In genomic region chr2:122304544-122304943, GRCm38 (mm10) we compare ENCODE assay signal across 27 mouse cellular contexts. TPM values are rescaled to one million over a fixed set of nuclear protein-coding genes. Genes with fewer than 3 reads are reported as not detected.
DNase-seq lines count a peak whose midpoint lies in the region; ATAC-seq and TF ChIP-seq lines count a peak whose summit lies in the region.
"Had no signal": no experiment of that assay in that cellular context is flagged by ENCODE, and none has a peak within 500 bp of the region (broad histone marks: within the 10 kb centered on the region; RNA-seq: fewer than 3 reads in every experiment).

No protein-coding gene starts in this region.

- H3K79me2 ChIP-seq in C2C12 (ENCODE audit: control insufficient read depth, insufficient read depth), result no peaks in the 10 kb centered on the region
- no peaks in the 10 kb centered on the region for H3K79me2 ChIP-seq in myocyte (ENCODE audit: control insufficient read depth, insufficient read depth)

- peak; percentile 39 for DNase-seq in 3134 (ENCODE audit: extremely low read depth, insufficient read length, low spot score)
- peak; percentile 24 for DNase-seq in 3T3-L1 (ENCODE audit: low read depth, low spot score)
- no peak for DNase-seq in layer of hippocampus, postnatal 14 days (ENCODE audit: low spot score in 2 of 2)
- no peak for DNase-seq in adrenal gland, postnatal 10 days
- DNase-seq: adrenal gland, adult 2 months; adrenal gland, adult 8-10 months; adrenal gland, postnatal 14 days; adrenal gland, postnatal 25 days; adrenal gland, postnatal 36 days; B cell, adult 2 months; cerebellum, adult 11 months; cerebellum, adult 11-12 months; cerebellum, adult 18-20 months; cerebellum, adult 2 months; cerebellum, adult 8-10 months; cerebellum, adult 9-10 months had no signal

- H3K27me3 ChIP-seq in C2C12 (ENCODE audit: control insufficient read depth, insufficient read depth, insufficient read length) (no peaks in the 10 kb centered on the region), myocyte (ENCODE audit: control insufficient read depth, insufficient read depth, insufficient read length) (no peaks in the 10 kb centered on the region)

- no peak for ATAC-seq in megakaryocyte progenitor cell, adult 5-6 weeks (replicated peaks; ENCODE audit: poor library complexity)
- ATAC-seq in erythroid progenitor cell, adult 5-6 weeks (replicated peaks; ENCODE audit: low FRiP score, poor library complexity, severe bottlenecking), result no peak
- ATAC-seq: activated CD4-positive, CD25-positive, alpha-beta regulatory T cell, adult 4 months; CD4-positive, CD25-positive, alpha-beta regulatory T cell, adult 4 months; Patski had no signal

- H3ac ChIP-seq in C2C12 (ENCODE audit: control insufficient read depth, insufficient read length, low read depth), result no peak overlapping the region
- no peak overlapping the region for H3ac ChIP-seq in myocyte (ENCODE audit: control insufficient read depth, insufficient read length)

- no peak for TF ChIP-seq POLR2A in myocyte (IDR thresholded peaks at IDR 0.05; ENCODE audit: insufficient read length, low read depth)

- H3K36me3 ChIP-seq in C2C12 (ENCODE audit: control insufficient read depth, insufficient read depth), result no peaks in the 10 kb centered on the region
- no peaks in the 10 kb centered on the region for H3K36me3 ChIP-seq in myocyte (ENCODE audit: control insufficient read depth, insufficient read depth)
- H3K36me3 ChIP-seq: G1E had no signal

- H3K79me3 ChIP-seq in C2C12 (ENCODE audit: low read depth), result no peaks in the 10 kb centered on the region

- H3K4me3 ChIP-seq in C2C12 (ENCODE audit: insufficient read depth, poor library complexity, severe bottlenecking) (no peak overlapping the region), myocyte (no peak overlapping the region)

- TF ChIP-seq CTCF in C2C12 (IDR thresholded peaks at IDR 0.05; ENCODE audit: control insufficient read depth, insufficient read depth, insufficient read length), result no peak

- peak overlapping the region; percentile 93 for H3K4me2 ChIP-seq in myocyte (ENCODE audit: low read depth)

TF ChIP-seq in C2C12, 6 proteins besides CTCF, POLR2A, EP300 and RAD21:
- TF ChIP-seq MYOD1 (IDR thresholded peaks at IDR 0.05; ENCODE audit: control insufficient read depth, insufficient read length, low read depth) (peak; percentile 15), MYOG (IDR thresholded peaks at IDR 0.05; ENCODE audit: control insufficient read depth, extremely low read depth, insufficient read length) (no peak)

TF ChIP-seq in myocyte, 11 proteins besides CTCF, POLR2A, EP300 and RAD21:
- no peak for TF ChIP-seq TCF3 (IDR thresholded peaks at IDR 0.05; ENCODE audit: insufficient read length, low read depth)
- no peak for TF ChIP-seq E2F4 (IDR thresholded peaks at IDR 0.05; ENCODE audit: insufficient read depth)
- peak in 2 of 3 experiments; percentile 68 to 79 for TF ChIP-seq MYOD1 (IDR thresholded peaks at IDR 0.05; ENCODE audit: control insufficient read depth in 1 of 3, insufficient read length in 2 of 3, low read depth in 2 of 3)
- no peak for TF ChIP-seq POLR2AphosphoS2 (IDR thresholded peaks at IDR 0.05; ENCODE audit: insufficient read length, low read depth)
- TF ChIP-seq SRF (IDR thresholded peaks at IDR 0.05; ENCODE audit: control insufficient read depth, insufficient read length, low read depth), result no peak
- TF ChIP-seq REST (IDR thresholded peaks at IDR 0.05; ENCODE audit: insufficient read depth, insufficient read length), result no peak
- TF ChIP-seq USF1 (IDR thresholded peaks at IDR 0.05; ENCODE audit: low read depth), result no peak
- TF ChIP-seq CEBPB (IDR thresholded peaks at IDR 0.05; ENCODE audit: insufficient read depth, poor library complexity, severe bottlenecking), result no peak
- TF ChIP-seq TCF12 (IDR thresholded peaks at IDR 0.05; ENCODE audit: insufficient read depth, poor library complexity, severe bottlenecking), result no peak
- no peak for TF ChIP-seq MAX (IDR thresholded peaks at IDR 0.05; ENCODE audit: low read depth)
- peak in 2 of 3 experiments; percentile 46 to 78 for TF ChIP-seq MYOG (IDR thresholded peaks at IDR 0.05; ENCODE audit: control insufficient read depth in 1 of 3, insufficient read depth in 1 of 3, insufficient read length in 2 of 3, low read depth in 2 of 3)

RNA-seq across cellular contexts. Expression of gene Duoxa2, which starts 5.8 kb away (rescaled TPM):
- polyA plus RNA-seq in C2C12 (2012; fragmentation: generic; extraction: Trizol) (not detected), myocyte (2012; fragmentation: generic; extraction: Trizol) (not detected)
- not detected in 2 replicates for total RNA-seq in megakaryocyte progenitor cell, adult 5-6 weeks (2015)
- not detected in 2 replicates for total RNA-seq in megakaryocyte progenitor cell, adult 5-6 weeks (2017)
- total RNA-seq in layer of hippocampus, postnatal 14 days (2021), result not detected
- total RNA-seq in erythroid progenitor cell, adult 5-6 weeks (2015; ENCODE audit: low replicate concordance), result not detected in 2 replicates
- total RNA-seq in erythroid progenitor cell, adult 5-6 weeks (2017; ENCODE audit: low replicate concordance), result not detected in 2 replicates
- total RNA-seq in adrenal gland, postnatal 10 days (2021), result not detected
- total RNA-seq: adrenal gland, adult 18-20 months; adrenal gland, adult 2 months; adrenal gland, adult 8-10 months; adrenal gland, postnatal 14 days; adrenal gland, postnatal 25 days; adrenal gland, postnatal 36 days; CH12.LX; MEL had no signal
- polyA plus RNA-seq: activated CD4-positive, CD25-positive, alpha-beta regulatory T cell, adult 4 months; adrenal gland, adult 2 months; CD4-positive, CD25-positive, alpha-beta regulatory T cell, adult 4 months; cerebellum, adult 2 months; G1E; Patski had no signal

RNA-seq across cellular contexts. Expression of gene Duox2, which starts 6.3 kb away (rescaled TPM):
- polyA plus RNA-seq in C2C12 (2012; fragmentation: generic; extraction: Trizol) (0.20 TPM), myocyte (2012; fragmentation: generic; extraction: Trizol) (0.12 TPM)
- total RNA-seq in megakaryocyte progenitor cell, adult 5-6 weeks (2015), result not detected in 2 replicates
- total RNA-seq in megakaryocyte progenitor cell, adult 5-6 weeks (2017), result not detected in 2 replicates
- total RNA-seq in layer of hippocampus, postnatal 14 days (2021), result under 1 TPM in 1 of 2 experiments, not detected in 1; 0.09 TPM
- not detected in 2 replicates for total RNA-seq in erythroid progenitor cell, adult 5-6 weeks (2015; ENCODE audit: low replicate concordance)
- not detected in 2 replicates for total RNA-seq in erythroid progenitor cell, adult 5-6 weeks (2017; ENCODE audit: low replicate concordance)
- under 1 TPM; 0.15 to 0.33 TPM for total RNA-seq in adrenal gland, postnatal 10 days (2021)
- total RNA-seq: adrenal gland, adult 8-10 months; adrenal gland, postnatal 25 days; CH12.LX; MEL had no signal
- polyA plus RNA-seq: activated CD4-positive, CD25-positive, alpha-beta regulatory T cell, adult 4 months; CD4-positive, CD25-positive, alpha-beta regulatory T cell, adult 4 months; G1E had no signal

RNA-seq across cellular contexts. Expression of gene Duoxa1, which starts 9.0 kb away (rescaled TPM):
- polyA plus RNA-seq in C2C12 (2012; fragmentation: generic; extraction: Trizol) (7.9 TPM), myocyte (2012; fragmentation: generic; extraction: Trizol) (2.6 TPM)
- not detected in 2 replicates for total RNA-seq in megakaryocyte progenitor cell, adult 5-6 weeks (2015)
- not detected in 2 replicates for total RNA-seq in megakaryocyte progenitor cell, adult 5-6 weeks (2017)
- not detected for total RNA-seq in layer of hippocampus, postnatal 14 days (2021)
- total RNA-seq in erythroid progenitor cell, adult 5-6 weeks (2015; ENCODE audit: low replicate concordance), result not detected in 2 replicates
- total RNA-seq in erythroid progenitor cell, adult 5-6 weeks (2017; ENCODE audit: low replicate concordance), result not detected in 2 replicates
- total RNA-seq in adrenal gland, postnatal 10 days (2021), result under 1 TPM in 1 of 2 experiments, not detected in 1; 0.33 TPM
- total RNA-seq: adrenal gland, adult 18-20 months; adrenal gland, postnatal 25 days; adrenal gland, postnatal 36 days; CH12.LX; MEL had no signal
- polyA plus RNA-seq: CD4-positive, CD25-positive, alpha-beta regulatory T cell, adult 4 months; cerebellum, adult 2 months; G1E had no signal

RNA-seq across cellular contexts. Expression of gene Duox1, which starts 10.9 kb away (rescaled TPM):
- polyA plus RNA-seq in C2C12 (2012; fragmentation: generic; extraction: Trizol) (0.14 TPM), myocyte (2012; fragmentation: generic; extraction: Trizol) (0.10 TPM)
- total RNA-seq in megakaryocyte progenitor cell, adult 5-6 weeks (2015), result not detected in 2 replicates
- not detected in 2 replicates for total RNA-seq in megakaryocyte progenitor cell, adult 5-6 weeks (2017)
- not detected for total RNA-seq in layer of hippocampus, postnatal 14 days (2021)
- total RNA-seq in erythroid progenitor cell, adult 5-6 weeks (2015; ENCODE audit: low replicate concordance), result not detected in 2 replicates
- total RNA-seq in erythroid progenitor cell, adult 5-6 weeks (2017; ENCODE audit: low replicate concordance), result not detected in 2 replicates
- total RNA-seq in adrenal gland, postnatal 10 days (2021), result not detected
- total RNA-seq: adrenal gland, adult 2 months; adrenal gland, postnatal 14 days; adrenal gland, postnatal 25 days; CH12.LX; G1E; MEL had no signal
- polyA plus RNA-seq: activated CD4-positive, CD25-positive, alpha-beta regulatory T cell, adult 4 months; CD4-positive, CD25-positive, alpha-beta regulatory T cell, adult 4 months; G1E had no signal

Comparison
In these comparisons a context has a peak if more than half of its experiments do, and no peak if none do; other contexts are left out.
1. DNase-seq: peak in 3134 (single experiment) and 3T3-L1 (single experiment); none in layer of hippocampus, postnatal 14 days (0 of 2) and adrenal gland, postnatal 10 days (single experiment).